Mouse (Mus musculus) intestine, embryonic 15.5 days (tissue): ENCODE results near the gene Rbms1. TPM values are rescaled to one million over a fixed set of nuclear protein-coding genes. Genes with fewer than 3 reads are reported as not detected.
A peak's percentile ranks its signal among the peaks of the same experiment; 100 is the strongest.

Source experiments
- ATAC-seq: fragments of 200-750 bp; cut with Nextera tagmentation; 2 replicates; pipeline ENCODE4 v1.8.0; 2017; ENCODE audit warnings: moderate TSS enrichment, moderate library complexity
- H3K27ac ChIP-seq: fragments of 300-500 bp; sonication (generic); 2 replicates; pipeline ENCODE4 v1.5.1; 2015; ENCODE audit warnings: mild to moderate bottlenecking, inconsistent platforms
- H3K27me3 ChIP-seq: fragments of 300-500 bp; sonication (generic); replicated peaks from 2 replicates; pipeline ENCODE4 v1.6.1; 2015; ENCODE audit warnings: inconsistent platforms
- H3K36me3 ChIP-seq: fragments of 300-500 bp; sonication (generic); 2 replicates; pipeline ENCODE4 v1.6.1; 2015; ENCODE audit warnings: inconsistent platforms
- H3K4me1 ChIP-seq: fragments of 300-500 bp; sonication (generic); replicated peaks from 2 replicates; pipeline ENCODE4 v1.6.1; 2015; ENCODE audit warnings: inconsistent platforms
- H3K4me2 ChIP-seq: fragments of 300-500 bp; sonication (generic); replicated peaks from 2 replicates; pipeline ENCODE4 v1.6.1; 2015; ENCODE audit warnings: mild to moderate bottlenecking, inconsistent platforms
- H3K4me3 ChIP-seq: fragments of 300-500 bp; sonication (generic); replicated peaks from 2 replicates; pipeline ENCODE4 v1.5.1; 2015; ENCODE audit warnings: inconsistent platforms
- H3K9ac ChIP-seq: fragments of 300-500 bp; sonication (generic); 2 replicates; pipeline ENCODE4 v1.6.1; 2015; ENCODE audit warnings: inconsistent platforms
- H3K9me3 ChIP-seq: fragments of 300-500 bp; sonication (generic); 2 replicates; pipeline ENCODE4 v1.6.1; 2016; ENCODE audit warnings: inconsistent platforms
- WGBS: fragments of 180-500 bp; shearing (Covaris S2); methylation state at CpG from one replicate; pipeline ENCODE4 v1.1.7; 2015; 5-methylcytosine and 5-hydroxymethylcytosine counted together
- polyA plus RNA-seq: library from polyadenylated mRNA; unstranded; fragments of >200 nt; fragmentation: Nextera tagmentation; extraction: Ambion mirVana; gene quantifications from 2 replicates; pipeline ENCODE4 v1.2.1, GENCODE M21; 2015

Rbms1 gene
- polyA plus RNA-seq, 1 experiment from 2014 or later = 83.3 TPM

DNA sequence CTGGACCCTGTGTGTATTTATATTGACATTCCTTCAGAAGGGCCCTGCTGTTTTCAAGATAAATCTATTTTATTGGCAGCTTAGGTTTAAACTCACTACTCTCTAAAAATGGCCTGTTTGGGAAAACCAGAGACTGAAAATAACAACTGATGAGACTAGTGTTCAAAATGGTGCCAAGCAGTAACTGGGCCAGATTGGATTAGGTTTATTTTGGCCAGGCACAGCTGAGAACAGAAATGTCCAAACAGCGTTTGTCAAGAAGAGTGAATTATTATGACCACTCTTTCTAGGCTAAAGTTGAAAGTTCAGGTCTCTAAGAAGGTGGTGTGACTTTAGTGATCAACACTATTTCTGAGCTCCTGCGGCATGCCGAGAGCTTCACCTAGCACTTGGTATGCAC lies 240.0 kb downstream of the Rbms1 start:
- no peaks in the 10 kb centered on the region for H3K9me3 ChIP-seq
- no peak overlapping the region for H3K27ac ChIP-seq
- H3K4me3 ChIP-seq = no peak overlapping the region
- no peak overlapping the region for H3K4me2 ChIP-seq
- no peak overlapping the region for H3K9ac ChIP-seq
- no peaks in the 10 kb centered on the region for H3K27me3 ChIP-seq
- WGBS = 85% methylated on average over 3 of the region's 3 CpGs
- H3K4me1 ChIP-seq = no peaks in the 10 kb centered on the region
- no peaks in the 10 kb centered on the region for H3K36me3 ChIP-seq
- no peak for ATAC-seq

DNA sequence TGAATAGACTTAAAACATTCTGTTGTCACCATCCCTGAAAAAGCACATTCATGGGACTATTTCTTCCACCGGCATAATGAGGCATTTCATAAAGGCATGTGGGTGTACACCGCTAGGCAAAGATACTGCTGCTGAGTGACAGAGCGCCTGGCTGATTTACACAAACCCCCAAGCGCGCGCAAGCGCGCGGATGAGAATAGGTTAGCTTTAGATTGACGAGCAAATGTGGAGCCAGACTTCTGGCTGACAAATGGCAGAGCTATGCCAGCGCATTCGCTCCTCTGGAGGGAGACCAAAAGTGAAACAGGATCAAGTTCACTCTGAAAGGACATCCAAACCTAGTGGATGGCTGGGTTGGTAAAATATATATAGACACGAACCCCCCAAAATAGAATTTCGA lies 240.5 kb downstream of the Rbms1 start, which contains the start of gene Itgb6:
Gene Itgb6, minus strand, starts transcription at position 130 of the 400 bp plus-strand sequence.
- no peaks in the 10 kb centered on the region for H3K27me3 ChIP-seq
- H3K36me3 ChIP-seq = no peaks in the 10 kb centered on the region
- no peak within 1 kb of the TSS for H3K27ac ChIP-seq
- H3K4me2 ChIP-seq = no peak within 1 kb of the TSS
- no peak within 1 kb of the TSS for H3K9ac ChIP-seq
- ATAC-seq = no peak
- WGBS = 65% methylated on average over 14 of the region's 14 CpGs
- H3K9me3 ChIP-seq = no peaks in the 10 kb centered on the region
- H3K4me3 ChIP-seq = no peak within 1 kb of the TSS
- no peaks in the 10 kb centered on the region for H3K4me1 ChIP-seq

- Histone ChIP-seq H3K9me3 (no peaks in the 10 kb centered on the region), H3K36me3 (no peaks in the 10 kb centered on the region), H3K4me1 (0 out of 2 replicates have a peak, but pooled peaks cover 4% of the 10 kb centered on the region), H3K4me3 (no peak overlapping the region), H3K4me2 (no peak overlapping the region), H3K27me3 (no peaks in the 10 kb centered on the region), H3K27ac (no peak overlapping the region), H3K9ac (no peak overlapping the region)
- no peak for ATAC-seq
- 29% methylated on average over 5 of the region's 5 CpGs for WGBS
These were observed 242.1 kb downstream of the Rbms1 start for GRCm38 (mm10) chr2:60720906-60721305.

DNA sequence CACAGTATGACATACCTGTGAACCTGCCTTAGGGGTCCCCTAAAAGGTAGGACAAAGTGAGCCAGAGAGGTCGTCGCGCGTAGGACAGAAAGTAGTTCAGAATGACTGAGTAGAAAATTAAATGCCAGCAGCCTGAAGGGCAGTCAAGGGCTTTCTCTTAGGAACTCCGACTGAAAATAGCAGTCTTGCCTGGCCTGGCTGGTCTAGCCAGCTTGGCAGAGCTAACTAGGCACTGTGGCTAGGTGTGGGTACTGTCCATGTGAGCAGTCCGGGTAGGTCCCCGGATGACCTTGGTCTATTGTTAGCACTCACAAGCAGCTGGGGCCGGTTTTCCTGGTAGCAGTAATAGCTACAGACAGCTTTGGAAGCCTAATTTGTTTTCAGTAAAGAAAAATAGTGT lies 242.8 kb downstream of the Rbms1 start:
- ATAC-seq = peak; percentile 53; the same call in 1 of the 2 replicates
- Histone ChIP-seq H3K4me1 (0 out of 2 replicates have a peak, but pooled peaks cover 4% of the 10 kb centered on the region), H3K9ac (no peak overlapping the region), H3K27ac (no peak overlapping the region), H3K4me2 (no peak overlapping the region), H3K36me3 (no peaks in the 10 kb centered on the region), H3K9me3 (no peaks in the 10 kb centered on the region), H3K4me3 (no peak overlapping the region), H3K27me3 (no peaks in the 10 kb centered on the region)
- 73% methylated on average over 8 of the region's 8 CpGs for WGBS

- Histone ChIP-seq H3K9ac (no peak overlapping the region), H3K27ac (no peak overlapping the region), H3K9me3 (no peaks in the 10 kb centered on the region), H3K4me1 (peaks cover 8% of the 10 kb centered on the region; the same call in 1 of the 2 replicates), H3K4me3 (no peak overlapping the region), H3K27me3 (no peaks in the 10 kb centered on the region), H3K4me2 (peak overlapping the region; percentile 19), H3K36me3 (no peaks in the 10 kb centered on the region)
- WGBS = 73% methylated on average over 13 of the region's 13 CpGs
- no peak for ATAC-seq
These were observed 245.6 kb downstream of the Rbms1 start for GRCm38 (mm10) chr2:60717348-60717747.

GRCm38 (mm10) chr2:60716549-60716948 lies 246.4 kb downstream of the Rbms1 start:
- Histone ChIP-seq H3K4me2 (no peak overlapping the region), H3K27ac (no peak overlapping the region), H3K4me3 (no peak overlapping the region), H3K9me3 (no peaks in the 10 kb centered on the region), H3K4me1 (peaks cover 8% of the 10 kb centered on the region; the same call in 1 of the 2 replicates), H3K9ac (no peak overlapping the region), H3K27me3 (no peaks in the 10 kb centered on the region), H3K36me3 (no peaks in the 10 kb centered on the region)
- ATAC-seq = peak; percentile 42

DNA sequence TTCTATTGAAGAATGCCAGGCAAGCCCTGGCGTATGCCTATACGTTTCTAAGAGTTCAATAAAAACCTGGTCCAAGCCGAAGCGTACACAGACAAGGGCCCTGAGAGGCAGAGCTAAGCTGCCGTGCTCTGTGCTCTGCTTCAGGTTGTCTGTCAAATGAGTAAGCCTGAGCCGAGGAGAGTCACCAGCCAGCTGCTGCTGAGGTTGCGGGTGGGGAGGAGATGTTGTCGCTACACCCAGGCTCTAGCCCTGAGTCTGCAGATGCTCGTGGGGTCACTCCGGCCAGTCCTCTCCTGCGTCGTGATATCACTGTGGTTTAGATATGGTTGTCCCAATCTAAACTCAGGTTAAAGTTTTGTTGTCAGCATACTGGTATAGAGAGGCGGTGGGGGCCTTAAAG lies 247.2 kb downstream of the Rbms1 start:
- no peak for ATAC-seq
- no peaks in the 10 kb centered on the region for H3K27me3 ChIP-seq
- WGBS = 69% methylated on average over 13 of the region's 13 CpGs
- no peaks in the 10 kb centered on the region for H3K9me3 ChIP-seq
- H3K27ac ChIP-seq = no peak overlapping the region
- H3K4me1 ChIP-seq = peaks cover 8% of the 10 kb centered on the region; the same call in 1 of the 2 replicates
- no peaks in the 10 kb centered on the region for H3K36me3 ChIP-seq
- no peak overlapping the region for H3K4me2 ChIP-seq
- H3K9ac ChIP-seq = no peak overlapping the region
- no peak overlapping the region for H3K4me3 ChIP-seq

DNA sequence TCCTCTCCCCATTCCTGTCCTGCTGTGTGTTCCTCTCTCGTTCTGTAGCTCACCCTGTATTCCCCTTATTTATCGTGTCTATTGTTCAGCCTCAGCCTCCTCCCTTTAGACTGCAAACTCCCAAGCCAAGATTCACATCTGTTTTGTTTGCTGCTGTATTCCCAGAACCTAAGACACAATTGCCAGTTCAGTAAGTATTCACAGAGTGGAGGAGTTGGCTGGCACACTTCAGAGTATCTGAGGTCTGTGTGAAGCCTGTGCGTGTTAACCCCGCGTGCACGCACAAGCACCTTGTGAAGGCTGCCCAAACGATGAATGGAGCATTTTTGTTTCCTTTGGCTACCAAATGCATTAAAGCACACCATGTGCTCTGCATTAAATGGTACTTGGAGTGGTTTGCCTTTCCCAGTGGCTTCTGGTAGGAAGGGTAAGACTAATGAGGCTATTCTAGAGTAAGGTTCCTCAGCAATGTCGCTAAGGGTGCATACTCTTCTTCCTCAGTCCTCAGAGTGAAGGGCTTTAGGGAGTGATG lies 248.0 kb downstream of the Rbms1 start:
- 68% methylated on average over 8 of the region's 8 CpGs for WGBS
- H3K9ac ChIP-seq = no peak overlapping the region
- ATAC-seq = no peak
- peaks cover 8% of the 10 kb centered on the region; the same call in 1 of the 2 replicates for H3K4me1 ChIP-seq
- H3K4me3 ChIP-seq = no peak overlapping the region
- H3K4me2 ChIP-seq = no peak overlapping the region
- H3K27ac ChIP-seq = no peak overlapping the region
- H3K9me3 ChIP-seq = no peaks in the 10 kb centered on the region
- H3K27me3 ChIP-seq = no peaks in the 10 kb centered on the region
- no peaks in the 10 kb centered on the region for H3K36me3 ChIP-seq

DNA sequence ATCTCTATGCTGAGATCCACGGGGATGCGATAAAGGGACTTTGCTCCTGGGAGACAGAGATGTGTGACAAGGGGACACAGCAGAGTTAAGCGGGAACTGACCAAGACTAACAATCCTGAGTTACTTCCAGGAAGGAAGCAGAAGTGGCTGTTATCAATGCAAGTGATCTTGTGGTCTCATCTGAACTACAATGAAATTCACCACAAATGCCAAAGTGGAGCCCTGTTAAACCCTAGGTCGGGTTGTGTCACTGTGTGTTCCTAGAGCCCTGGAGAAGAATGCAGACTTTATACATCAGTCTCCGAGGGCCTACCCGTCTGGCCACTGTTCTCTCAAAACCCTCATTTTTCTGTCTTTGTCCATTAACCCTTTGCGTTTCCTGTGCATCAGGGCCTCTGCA lies 248.5 kb downstream of the Rbms1 start:
- no peak overlapping the region for H3K4me2 ChIP-seq
- no peaks in the 10 kb centered on the region for H3K27me3 ChIP-seq
- H3K27ac ChIP-seq = no peak overlapping the region
- no peak overlapping the region for H3K4me3 ChIP-seq
- no peaks in the 10 kb centered on the region for H3K36me3 ChIP-seq
- no peak overlapping the region for H3K9ac ChIP-seq
- H3K4me1 ChIP-seq = peaks cover 8% of the 10 kb centered on the region; the same call in 1 of the 2 replicates
- no peak for ATAC-seq
- WGBS = 57% methylated on average over 7 of the region's 7 CpGs
- no peaks in the 10 kb centered on the region for H3K9me3 ChIP-seq

- H3K4me3 ChIP-seq = no peak overlapping the region
- H3K4me1 ChIP-seq = peaks cover 8% of the 10 kb centered on the region; the same call in 1 of the 2 replicates
- no peak overlapping the region for H3K9ac ChIP-seq
- H3K27me3 ChIP-seq = no peaks in the 10 kb centered on the region
- no peaks in the 10 kb centered on the region for H3K36me3 ChIP-seq
- ATAC-seq = peak; percentile 48; the same call in 1 of the 2 replicates
- no peak overlapping the region for H3K4me2 ChIP-seq
- no peak overlapping the region for H3K27ac ChIP-seq
- 53% methylated on average over 8 of the region's 8 CpGs for WGBS
- H3K9me3 ChIP-seq = no peaks in the 10 kb centered on the region
These were observed 249.1 kb downstream of the Rbms1 start for GRCm38 (mm10) chr2:60713857-60714256.

DNA sequence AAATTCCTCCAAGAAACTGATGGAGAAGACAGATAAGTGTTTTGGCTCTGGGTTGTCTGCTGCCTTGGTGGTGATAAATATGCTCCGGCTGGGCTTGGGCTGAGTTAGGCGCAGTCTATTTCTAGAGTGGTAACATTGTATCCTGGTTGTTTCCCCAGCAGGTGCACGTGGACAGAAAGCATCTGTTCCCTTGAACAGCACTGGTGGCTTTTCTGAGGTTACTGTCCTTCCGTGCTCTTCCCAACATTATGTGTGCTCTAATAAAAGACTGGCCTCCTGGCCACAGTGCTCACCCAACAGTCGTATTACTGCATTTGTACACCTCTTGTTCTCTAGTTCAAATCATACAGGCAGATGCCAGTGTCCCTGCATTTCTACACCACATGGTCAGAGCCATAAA lies 250.1 kb downstream of the Rbms1 start:
- Histone ChIP-seq H3K9ac (no peak overlapping the region), H3K9me3 (no peaks in the 10 kb centered on the region), H3K27me3 (no peaks in the 10 kb centered on the region), H3K27ac (no peak overlapping the region), H3K4me2 (no peak overlapping the region), H3K36me3 (no peaks in the 10 kb centered on the region), H3K4me1 (peaks cover 8% of the 10 kb centered on the region; the same call in 1 of the 2 replicates), H3K4me3 (no peak overlapping the region)
- no peak for ATAC-seq
- 80% methylated on average over 5 of the region's 5 CpGs for WGBS

GRCm38 (mm10) chr2:60712483-60712882 lies 250.5 kb downstream of the Rbms1 start:
- no peak for ATAC-seq
- Histone ChIP-seq H3K27ac (no peak overlapping the region), H3K9ac (no peak overlapping the region), H3K4me2 (no peak overlapping the region), H3K4me1 (peaks cover 8% of the 10 kb centered on the region; the same call in 1 of the 2 replicates), H3K27me3 (no peaks in the 10 kb centered on the region), H3K9me3 (no peaks in the 10 kb centered on the region), H3K36me3 (no peaks in the 10 kb centered on the region), H3K4me3 (no peak overlapping the region)
- WGBS = 78% methylated on average over 6 of the region's 6 CpGs
